Mouse (Mus musculus) brain, embryonic 14.5 days (tissue): ENCODE measurements around the gene Bub3. TPM values are rescaled to one million over a fixed set of nuclear protein-coding genes. Genes with fewer than 3 reads are reported as not detected.

Experiments used
- DNase-seq: peaks from one replicate; pipeline ENCODE4 v3.0.0-alpha.2; 2011; ENCODE audit warnings: low read depth
- CTCF ChIP-seq: fragments of 200-500 bp; IDR thresholded peaks from 2 replicates; pipeline ENCODE4 v1.5.1; 2012; ENCODE audit warnings: inconsistent platforms, mild to moderate bottlenecking, moderate library complexity, borderline replicate concordance; ENCODE audit not compliant: insufficient read depth, insufficient read length; ENCODE audit errors: extremely low read depth
- POLR2A ChIP-seq: fragments of 200-500 bp; IDR thresholded peaks from 2 replicates; pipeline ENCODE4 v1.6.1; 2012; ENCODE audit warnings: mild to moderate bottlenecking, inconsistent platforms, borderline replicate concordance; ENCODE audit not compliant: poor library complexity, insufficient read depth, insufficient read length, severe bottlenecking; ENCODE audit errors: extremely low read depth
- polyA plus RNA-seq: library from polyadenylated mRNA; depleted of rRNA; stranded (reverse); fragments of >200 nt; gene quantifications from 2 replicates; pipeline ENCODE4 v1.2.3, GENCODE M21; 2012; rRNA removed

Gene Bub3
- polyA plus RNA-seq, 1 experiment, result 147 TPM

- no peak for DNase-seq
- no peak for TF ChIP-seq POLR2A
- TF ChIP-seq CTCF, result no peak; the same call in 1 of the 2 replicates
Measured at GRCm38 (mm10) chr7:131575246-131575645, 15.2 kb downstream of the Bub3 start.

GRCm38 (mm10) chr7:131582178-131582577, 22.2 kb downstream of the Bub3 start:
- TF ChIP-seq POLR2A, result no peak
- TF ChIP-seq CTCF, result no peak

GRCm38 (mm10) chr7:131585551-131585950, 25.5 kb downstream of the Bub3 start:
- TF ChIP-seq CTCF (no peak), POLR2A (no peak)
- peak; percentile 64 for DNase-seq

More at GRCm38 (mm10) chr7:131582178-131582577, 22.2 kb downstream of the Bub3 start:
- DNase-seq, result no peak

GRCm38 (mm10) chr7:131597779-131598482, 37.9 kb downstream of the Bub3 start:
- DNase-seq, result peak; percentile 84
- TF ChIP-seq CTCF (no peak), POLR2A (no peak)

- TF ChIP-seq CTCF, result peak; percentile 61; the same call in 1 of the 2 replicates
- no peak for TF ChIP-seq POLR2A
- DNase-seq, result peak; percentile 78
Measured at GRCm38 (mm10) chr7:131598483-131598824, 38.4 kb downstream of the Bub3 start.

- DNase-seq, result peak; percentile 20
- TF ChIP-seq CTCF (no peak), POLR2A (no peak)
Measured at GRCm38 (mm10) chr7:131602106-131602505, 42.1 kb downstream of the Bub3 start.

- TF ChIP-seq POLR2A (no peak), CTCF (no peak)
- no peak for DNase-seq
Measured at GRCm38 (mm10) chr7:131603186-131603585, 43.2 kb downstream of the Bub3 start.

GRCm38 (mm10) chr7:131604946-131605345, 44.9 kb downstream of the Bub3 start:
- TF ChIP-seq CTCF (no peak), POLR2A (no peak)
- no peak for DNase-seq

- no peak for DNase-seq
- TF ChIP-seq POLR2A (no peak), CTCF (no peak)
Measured at GRCm38 (mm10) chr7:131605481-131605880, 45.5 kb downstream of the Bub3 start.

GRCm38 (mm10) chr7:131608049-131608448, 48.0 kb downstream of the Bub3 start:
- TF ChIP-seq CTCF (no peak), POLR2A (no peak)
- DNase-seq, result no peak

GRCm38 (mm10) chr7:131609677-131610076, 49.7 kb downstream of the Bub3 start:
- DNase-seq, result no peak

More at GRCm38 (mm10) chr7:131609677-131610076, 49.7 kb downstream of the Bub3 start:
- TF ChIP-seq CTCF (0 out of 2 replicates have a peak, but pooled peaks have one; percentile 23), POLR2A (no peak)

Other genes starting within 250 kb of the Bub3 start
- gene Cuzd1, start 237.9 kb upstream of the Bub3 start, polyA plus RNA-seq, result 0.03 and 0.16 TPM in 2 replicates
- gene Fam24b, start 230.7 kb upstream of the Bub3 start, polyA plus RNA-seq, result not detected in 2 replicates
- gene Fam24a, start 226.4 kb upstream of the Bub3 start, polyA plus RNA-seq, result not detected in 2 replicates
- gene 2310057M21Rik, start 197.5 kb upstream of the Bub3 start, polyA plus RNA-seq, result 14.0 and 18.4 TPM in 2 replicates
- 36.7 and 43.2 TPM in 2 replicates for gene Pstk, start 189.1 kb upstream of the Bub3 start, polyA plus RNA-seq
- gene Ikzf5, start 149.7 kb upstream of the Bub3 start, polyA plus RNA-seq, result 19.6 and 20.5 TPM in 2 replicates
- gene Acadsb, start 149.6 kb upstream of the Bub3 start, polyA plus RNA-seq, result 21.3 and 29.4 TPM in 2 replicates
- 3.1 and 3.5 TPM in 2 replicates for gene Hmx3, start 17.4 kb upstream of the Bub3 start, polyA plus RNA-seq
- gene Hmx2, start 11.4 kb upstream of the Bub3 start, polyA plus RNA-seq, result 2.3 and 3.0 TPM in 2 replicates